Mouse (Mus musculus): ENCODE data around the gene Sec14l1.

DNA sequence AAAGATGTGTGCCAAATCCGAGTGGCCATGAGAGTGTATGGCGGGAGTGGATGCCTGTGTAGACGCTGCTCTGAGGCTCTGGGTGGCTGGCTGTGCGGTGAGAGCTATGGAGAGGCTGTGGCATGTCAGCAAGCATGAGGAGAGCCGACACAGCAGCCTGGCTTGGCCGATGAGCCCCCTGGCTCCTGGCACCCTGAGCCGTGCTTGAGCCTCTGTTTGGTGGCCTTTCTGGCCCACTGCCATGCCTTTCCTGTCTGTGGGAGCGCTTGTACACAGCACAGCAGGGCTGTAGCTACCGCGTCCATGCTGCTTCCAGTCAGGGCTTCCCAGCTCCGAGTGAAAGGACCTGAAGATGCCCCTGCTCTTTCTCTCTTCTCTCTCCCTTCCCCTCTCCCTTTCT lies 43.4 kb downstream of the Sec14l1 start:
- TF ChIP-seq POLR2A (IDR thresholded peaks at IDR 0.05; ENCODE audit: control insufficient read depth in 1 of 2, insufficient read depth in 1 of 2, low read depth in 1 of 2, low read length in 2 of 2, poor library complexity in 1 of 2) = no peak
- TF ChIP-seq EP300 (IDR thresholded peaks at IDR 0.05; ENCODE audit: low read depth in 1 of 2, low read length in 2 of 2) = no peak
- TF ChIP-seq USF1 (IDR thresholded peaks at IDR 0.05; ENCODE audit: low read depth, low read length) = no peak
- no peak for TF ChIP-seq MYC (IDR thresholded peaks at IDR 0.05; ENCODE audit: low read depth, low read length)
- no peak for TF ChIP-seq CHD1 (IDR thresholded peaks at IDR 0.05; ENCODE audit: low read depth, low read length)
- TF ChIP-seq MYB (IDR thresholded peaks at IDR 0.05; ENCODE audit: low read depth, low read length) = no peak
- no peak for TF ChIP-seq GATA1 (IDR thresholded peaks at IDR 0.05; ENCODE audit: low read depth, low read length)
- TF ChIP-seq KAT2A (conservative IDR thresholded peaks at IDR 0.05; ENCODE audit: low read depth, low read length) = no peak
- TF ChIP-seq ZC3H11A (IDR thresholded peaks at IDR 0.05; ENCODE audit: low read depth, low read length) = no peak
- no peak for TF ChIP-seq CTCF (IDR thresholded peaks at IDR 0.05 in 2 of 3, conservative IDR thresholded peaks at IDR 0.05 in 1 of 3; ENCODE audit: control insufficient read depth in 1 of 3, insufficient read depth in 1 of 3, low read depth in 2 of 3, low read length in 3 of 3, poor library complexity in 1 of 3, severe bottlenecking in 1 of 3)
- TF ChIP-seq MAZ (IDR thresholded peaks at IDR 0.05; ENCODE audit: low read depth, low read length) = no peak
- TF ChIP-seq MAFK (IDR thresholded peaks at IDR 0.05; ENCODE audit: borderline replicate concordance, low read depth, low read length) = no peak
- no peak for TF ChIP-seq ZMIZ1 (IDR thresholded peaks at IDR 0.05; ENCODE audit: low read depth, low read length)

Measured in MEL (cell line).